Mouse (Mus musculus) urinary bladder, adult 18-20 months (tissue): ENCODE results near the gene Sowaha.
"Not testable (repeated sequence)": the region's sequence is repeated elsewhere in the genome, so short reads cannot be mapped to it uniquely, and the experiment has no call there.

ENCODE experiments used
- DNase-seq, 2 experiments: peaks; one replicate each; pipeline ENCODE4 v3.0.0; 2022; ENCODE audit warnings: low spot score in 2 of 2, mixed read lengths in 2 of 2

Gene Sowaha

DNA sequence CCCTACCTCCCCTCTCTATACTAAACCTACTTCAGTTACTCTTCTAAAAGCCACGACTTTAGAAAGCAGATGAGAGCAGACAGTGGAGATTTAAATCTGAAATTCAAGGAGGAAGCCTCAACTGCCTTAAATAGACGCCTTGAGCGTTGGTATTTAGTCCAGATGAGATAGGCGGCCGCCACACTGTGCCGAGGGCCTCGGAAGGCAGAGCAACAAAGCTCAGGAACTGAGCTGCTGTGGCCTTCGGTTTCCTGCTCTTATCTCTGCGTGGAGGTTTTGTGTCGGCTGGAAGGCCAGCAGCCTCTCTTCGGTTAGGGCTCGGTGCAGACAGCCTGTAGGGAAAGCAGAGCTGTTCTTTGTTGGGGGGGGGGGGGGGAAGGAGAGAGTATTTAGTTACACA, 38.2 kb downstream of the Sowaha start:
- no peak for DNase-seq

DNA sequence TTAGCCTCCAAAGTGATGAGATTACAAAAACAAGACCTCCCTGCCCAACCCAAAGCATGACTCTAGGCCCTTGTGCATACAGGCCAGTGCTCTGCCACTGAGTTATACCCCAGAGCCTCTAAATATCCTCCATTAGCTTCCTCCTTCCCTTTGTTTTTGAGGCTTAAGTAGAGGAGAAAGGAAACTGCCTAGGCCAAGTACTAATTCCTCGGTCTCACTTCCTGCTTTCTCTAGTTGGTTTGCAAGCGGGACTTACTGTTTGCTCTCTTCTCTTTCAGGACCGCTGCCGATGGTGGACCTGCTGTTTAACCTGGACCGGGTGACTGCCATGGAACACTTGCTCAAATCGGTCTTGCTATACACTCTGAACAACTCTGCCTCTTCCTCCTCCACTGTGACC, 43.7 kb downstream of the Sowaha start:
- no peak for DNase-seq

DNA sequence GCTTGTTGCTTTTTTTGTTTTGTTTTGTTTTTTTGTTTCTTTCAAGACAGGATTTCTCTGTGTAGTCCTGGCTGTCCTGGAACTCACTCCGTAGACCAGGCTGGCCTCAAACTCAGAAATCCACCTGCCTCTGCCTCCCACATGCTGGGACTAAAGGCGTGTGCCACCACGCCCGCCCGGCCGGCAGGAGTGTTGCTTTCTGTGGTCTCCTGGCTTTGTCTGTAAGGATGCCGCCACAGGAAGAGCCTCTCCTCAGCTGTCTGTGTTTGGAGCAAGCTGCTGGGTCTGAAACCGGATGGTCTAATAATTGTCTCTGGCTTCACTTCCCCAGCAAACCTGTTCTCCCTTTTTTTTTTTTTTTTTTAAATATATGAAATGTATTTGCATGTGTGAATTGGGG, 44.6 kb downstream of the Sowaha start:
- no peak for DNase-seq

DNA sequence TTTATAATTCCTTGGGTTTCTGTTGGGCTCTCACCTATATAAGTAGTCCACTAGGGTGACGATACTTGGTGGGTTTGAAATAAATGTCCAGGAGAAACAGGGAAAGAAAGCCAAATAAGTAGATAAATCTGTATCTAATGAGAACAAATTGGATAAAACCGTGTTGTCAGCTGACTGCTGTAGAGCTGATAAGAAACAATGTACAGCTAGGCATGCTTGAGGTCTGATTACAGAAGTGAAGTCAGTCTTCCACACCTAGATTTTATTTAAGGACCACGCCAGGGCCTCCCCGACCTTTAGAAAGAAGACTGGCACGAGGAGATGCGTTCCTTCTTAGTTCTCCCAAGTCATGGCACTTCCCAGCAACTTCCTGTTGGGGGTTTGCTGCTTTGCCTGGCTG, 47.0 kb downstream of the Sowaha start:
- DNase-seq: no peak

DNA sequence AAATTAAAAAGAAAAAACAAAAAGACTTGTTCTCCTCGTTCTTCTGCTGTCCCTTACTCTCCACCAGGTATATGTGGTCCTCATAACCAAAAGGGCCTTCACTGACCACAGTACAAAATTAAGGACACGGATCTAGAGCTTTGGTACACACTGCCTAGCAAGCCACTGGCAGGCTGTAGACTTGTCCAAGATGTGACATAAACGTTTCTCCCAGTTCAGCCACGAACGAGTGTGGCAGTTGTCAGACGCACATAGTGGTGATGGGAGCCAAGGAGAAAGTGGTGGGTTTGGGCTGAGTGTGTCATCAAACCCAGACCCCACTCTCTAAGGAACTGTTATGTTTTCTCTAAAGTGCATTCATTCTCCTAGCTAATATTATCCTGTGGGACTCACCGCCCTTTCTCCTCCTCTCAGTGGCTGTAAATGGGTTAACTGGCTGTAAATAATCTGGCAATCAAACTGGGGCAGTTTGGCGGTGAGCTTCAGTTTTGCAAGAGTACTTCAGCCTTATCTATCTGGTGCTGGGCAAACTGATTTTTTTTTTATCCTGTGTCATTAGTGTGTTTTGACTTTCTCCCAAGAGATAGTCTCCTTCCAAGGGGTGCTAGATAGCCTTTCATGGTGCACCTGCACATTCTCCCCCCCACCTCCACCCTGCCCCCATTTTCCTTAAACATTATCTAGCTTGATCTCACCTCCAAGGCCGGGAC, 48.6 kb downstream of the Sowaha start:
- no peak for DNase-seq

DNA sequence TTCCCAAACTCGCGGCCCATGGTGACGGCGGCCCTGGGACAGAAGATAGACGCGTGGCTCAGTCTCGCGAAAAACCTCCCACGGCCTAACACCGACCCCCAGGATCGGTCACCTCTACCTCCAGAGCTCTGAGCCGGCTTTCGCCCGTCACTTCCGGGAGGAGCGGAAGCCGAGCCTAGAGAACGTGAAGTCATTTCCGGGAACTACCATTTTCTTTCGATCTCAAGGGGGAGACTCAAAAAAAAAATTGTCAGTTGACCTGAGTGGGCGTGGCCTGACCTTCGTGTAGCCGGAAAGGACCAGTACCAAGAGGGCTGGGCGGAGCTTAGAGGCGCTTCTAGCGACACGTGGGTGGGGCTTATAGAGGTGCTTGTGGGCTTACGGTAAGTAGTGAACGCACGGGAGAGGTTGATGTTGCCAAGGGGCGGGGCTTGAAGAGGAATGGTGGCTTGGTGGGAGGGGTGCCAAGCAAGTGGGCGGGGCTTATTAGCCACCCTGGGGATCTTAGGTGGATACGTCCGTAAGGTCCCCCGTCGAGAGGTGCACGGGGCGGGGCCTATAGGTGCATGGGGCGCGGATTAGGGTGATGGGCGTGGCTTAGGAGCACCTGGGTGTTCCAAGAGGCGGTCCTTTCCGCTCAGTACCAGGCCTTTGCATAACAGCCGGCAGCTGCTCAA, 49.3 kb downstream of the Sowaha start, which contains the start of the genes Uqcrq and Gdf9:
Gene Uqcrq (minus strand): TSS at position 162 of the 677 bp plus-strand sequence.
Gene Gdf9 (plus strand): TSS at position 354 of the 677 bp plus-strand sequence.
- peak; percentile 98 for DNase-seq

DNA sequence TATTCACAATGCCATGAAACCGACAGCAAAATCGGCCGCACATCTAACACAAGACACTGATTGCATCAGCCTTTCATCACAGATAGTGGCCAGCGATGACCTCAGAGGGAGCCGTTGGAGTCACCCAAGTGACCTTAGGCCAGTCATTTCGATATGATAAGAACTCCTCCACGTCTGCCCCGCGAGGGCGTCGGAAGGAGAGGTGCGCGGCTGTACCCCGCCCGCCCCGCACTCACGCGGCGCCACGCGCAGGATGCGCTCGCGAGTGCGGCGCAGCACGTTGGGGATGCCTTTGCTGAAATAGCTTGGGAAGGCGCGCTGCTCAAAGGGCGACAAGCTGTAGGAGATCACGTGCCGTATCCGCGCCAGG, 49.8 kb downstream of the Sowaha start:
- no peak for DNase-seq

DNA sequence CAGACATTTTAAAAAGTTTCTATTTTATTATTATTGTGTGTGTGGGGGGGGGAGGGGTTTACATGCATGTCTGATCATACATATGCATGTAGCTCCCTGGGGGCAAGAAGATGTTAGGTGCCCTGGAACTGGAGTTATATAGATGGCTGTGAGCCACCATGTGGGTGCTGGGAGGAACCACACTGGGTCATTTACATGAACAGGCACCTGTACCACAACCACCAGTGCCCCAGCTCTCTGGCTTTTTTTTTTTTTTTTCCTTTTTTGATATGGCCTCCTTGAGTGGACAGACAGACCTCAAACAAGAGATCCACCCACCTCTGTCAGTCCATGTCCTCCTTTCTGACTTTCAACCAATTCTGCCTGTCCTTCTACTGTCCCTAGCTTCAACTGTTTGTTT, 50.9 kb downstream of the Sowaha start:
- DNase-seq: no peak

DNA sequence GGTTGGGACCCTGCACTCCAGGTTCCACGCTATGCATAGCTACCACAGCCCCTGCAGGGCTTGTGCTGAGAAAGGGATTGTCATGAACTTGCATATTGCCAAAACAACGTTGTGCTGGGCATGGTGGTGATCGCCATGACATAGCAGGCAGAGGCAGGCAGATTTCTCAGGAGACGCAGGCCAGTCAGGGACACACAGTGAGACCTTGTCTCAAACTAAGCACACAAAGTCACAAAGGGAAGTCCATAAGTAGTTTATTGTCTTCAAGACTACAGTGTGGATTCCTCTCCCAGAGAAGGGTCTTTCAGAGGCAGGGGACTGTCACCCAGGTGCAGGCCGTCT, 51.4 kb downstream of the Sowaha start:
- DNase-seq: no peak

DNA sequence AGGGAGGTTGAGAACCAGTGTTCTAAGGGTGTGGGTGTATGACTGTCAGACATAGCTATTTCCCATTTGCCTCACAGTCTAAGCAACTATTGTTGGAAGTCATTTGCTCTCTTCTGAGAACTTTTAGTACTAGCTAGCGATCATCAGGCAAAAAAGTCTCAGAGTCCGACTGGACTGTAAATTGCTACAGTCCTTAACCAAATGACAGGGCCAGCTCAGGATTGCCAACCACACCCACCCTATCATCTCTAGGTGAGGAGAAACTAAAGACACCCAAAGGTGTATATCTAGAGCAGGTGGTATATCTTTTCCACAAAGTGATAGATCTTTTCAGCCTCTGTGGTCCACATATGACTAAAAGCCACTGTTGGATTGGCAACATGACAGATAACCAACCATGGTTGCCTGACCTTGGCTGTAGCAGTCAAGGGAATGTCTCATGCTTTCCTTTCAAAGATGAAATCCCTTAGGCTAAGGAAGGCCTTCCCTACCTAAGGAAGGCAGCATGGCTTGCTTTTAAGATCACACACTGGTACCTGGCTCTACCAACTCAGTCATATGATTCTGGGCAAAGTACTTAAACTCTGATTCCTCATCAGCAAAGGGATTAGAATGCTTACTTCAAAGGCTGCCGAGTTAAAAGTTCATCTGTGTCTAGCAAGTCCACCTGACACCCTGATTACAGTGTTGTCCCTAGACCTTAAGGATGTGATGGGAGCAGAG, 51.9 kb downstream of the Sowaha start:
- DNase-seq: no peak

DNA sequence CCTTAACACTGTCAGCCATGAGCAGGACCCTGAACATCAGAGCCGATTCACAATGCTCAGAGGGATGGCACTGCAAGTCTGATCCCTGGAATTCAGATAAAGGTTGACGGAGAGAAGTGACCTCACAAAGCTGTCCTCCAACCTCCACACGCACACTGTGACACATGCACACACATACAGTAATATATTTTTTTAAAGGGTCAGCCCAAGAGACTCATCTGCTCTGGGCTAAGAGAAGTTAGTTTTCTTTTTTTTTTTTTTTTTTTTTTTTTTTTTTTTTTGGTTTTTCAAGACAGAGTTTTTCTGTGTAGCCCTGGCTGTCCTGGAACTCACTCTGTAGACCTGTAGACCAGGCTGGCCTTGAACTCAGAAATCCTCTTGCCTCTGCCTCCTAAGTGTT, 53.2 kb downstream of the Sowaha start:
- DNase-seq: not testable (repeated sequence)
